Mouse (Mus musculus): ENCODE data around the gene Gm3685.
"Not testable (repeated sequence)": the region's sequence is repeated elsewhere in the genome, so short reads cannot be mapped to it uniquely, and the experiment has no call there.

The Gm3685 gene

DNA sequence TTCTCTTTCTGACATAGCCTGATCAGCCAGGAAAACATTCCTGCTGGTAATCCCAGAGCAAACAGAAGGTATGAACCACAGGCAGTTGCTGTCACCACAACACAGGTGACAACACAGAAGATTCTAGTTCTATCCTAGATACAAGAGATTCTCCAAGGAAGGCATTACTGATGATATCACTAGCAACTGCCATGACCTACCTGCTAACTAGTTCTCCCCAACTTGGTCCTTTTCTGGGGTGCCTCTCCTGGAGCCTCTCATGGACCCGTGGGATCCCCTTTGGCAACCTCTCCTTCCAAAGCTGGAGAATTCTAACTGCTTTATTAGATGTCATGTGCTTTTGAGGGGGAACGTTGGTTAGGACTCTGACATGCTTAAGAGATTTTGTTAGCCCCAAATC lies at the start of gene Gm3685:
Gene Gm3685 (minus strand): TSS at position 101 of the 400 bp plus-strand sequence.
- not testable (repeated sequence) for DNase-seq

DNA sequence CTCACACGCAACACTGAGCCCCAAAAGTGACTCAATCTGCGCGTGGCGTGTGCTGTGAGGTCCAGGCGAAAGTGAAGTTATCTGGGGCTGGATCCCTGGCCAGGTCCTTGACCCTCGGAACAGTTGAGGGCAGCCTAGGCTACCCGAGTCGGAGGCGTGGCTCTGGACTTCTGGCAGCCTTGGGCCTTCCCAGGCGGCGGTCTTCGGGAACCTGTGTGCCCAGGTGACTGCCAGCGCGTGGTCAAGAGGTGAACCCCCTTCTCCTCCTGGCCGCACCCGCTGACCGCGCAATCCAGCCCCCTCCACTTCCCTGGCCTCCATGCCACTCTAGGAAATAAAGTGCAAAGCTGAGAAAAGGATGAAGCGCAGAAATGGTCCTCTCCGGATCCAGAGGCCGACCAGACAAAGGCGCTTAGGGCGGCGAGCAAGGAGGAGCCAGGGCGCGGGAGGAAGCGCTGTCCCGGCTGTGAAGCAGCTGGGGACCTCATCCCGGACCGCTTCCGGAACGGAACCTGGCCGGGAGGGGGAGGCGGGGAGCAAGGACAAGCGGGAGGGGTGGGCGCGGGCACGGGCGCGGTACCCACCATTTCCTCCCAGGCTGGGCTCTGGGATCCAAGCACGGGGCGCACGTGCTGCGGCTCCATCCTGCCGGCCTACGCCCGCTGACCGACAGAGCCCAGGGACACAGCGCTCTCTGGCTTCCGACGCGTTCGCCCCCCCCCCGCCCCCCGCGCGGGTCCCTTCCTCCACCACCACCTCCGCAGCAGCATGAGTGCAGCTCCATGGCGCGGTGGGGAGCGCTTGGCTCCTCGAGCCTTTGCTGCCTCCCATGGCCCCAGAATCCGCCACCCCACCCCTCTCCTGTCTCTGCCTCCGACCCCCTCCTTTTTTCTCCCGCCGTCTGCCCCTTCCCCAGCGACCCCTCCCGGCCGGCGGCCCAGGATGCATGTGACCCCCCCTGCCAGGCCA lies 17.7 kb downstream of the Gm3685 start, which contains the start of gene Gm10406:
Gene Gm10406 (minus strand): TSS at position 669 of the 969 bp plus-strand sequence.
- DNase-seq = not testable (repeated sequence)

DNA sequence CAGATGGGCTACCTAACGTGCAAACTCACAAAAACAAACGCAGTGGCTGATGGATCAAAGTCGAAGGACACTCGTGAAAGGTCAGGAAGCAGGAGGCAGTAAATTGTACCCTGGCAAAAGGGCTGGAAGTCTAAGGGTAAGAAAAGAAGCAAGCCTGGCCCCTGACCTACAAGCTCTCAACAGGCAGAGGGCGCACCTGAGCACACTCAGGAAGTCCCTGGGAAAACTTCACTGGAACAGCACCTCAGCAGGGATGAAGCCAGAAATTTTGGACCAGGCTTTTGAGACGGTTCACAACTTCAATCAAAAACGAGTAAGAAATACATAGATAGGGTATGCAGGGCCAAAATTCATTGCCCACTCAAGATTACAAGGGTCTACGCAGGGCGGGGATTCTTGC lies 18.5 kb downstream of the Gm3685 start:
- not testable (repeated sequence) for DNase-seq
